Mouse (Mus musculus) brain, adult 2 months (tissue): Measurements from ENCODE around the gene Epsti1.
A peak's percentile ranks its signal among the peaks of the same experiment; 100 is the strongest.
"Not testable (repeated sequence)": the region's sequence is repeated elsewhere in the genome, so short reads cannot be mapped to it uniquely, and the experiment has no call there.

ENCODE experiments used
- DNase-seq: peaks from one replicate; pipeline ENCODE4 v3.0.0; 2011; ENCODE audit warnings: low read depth, low spot score

Epsti1 gene

DNA sequence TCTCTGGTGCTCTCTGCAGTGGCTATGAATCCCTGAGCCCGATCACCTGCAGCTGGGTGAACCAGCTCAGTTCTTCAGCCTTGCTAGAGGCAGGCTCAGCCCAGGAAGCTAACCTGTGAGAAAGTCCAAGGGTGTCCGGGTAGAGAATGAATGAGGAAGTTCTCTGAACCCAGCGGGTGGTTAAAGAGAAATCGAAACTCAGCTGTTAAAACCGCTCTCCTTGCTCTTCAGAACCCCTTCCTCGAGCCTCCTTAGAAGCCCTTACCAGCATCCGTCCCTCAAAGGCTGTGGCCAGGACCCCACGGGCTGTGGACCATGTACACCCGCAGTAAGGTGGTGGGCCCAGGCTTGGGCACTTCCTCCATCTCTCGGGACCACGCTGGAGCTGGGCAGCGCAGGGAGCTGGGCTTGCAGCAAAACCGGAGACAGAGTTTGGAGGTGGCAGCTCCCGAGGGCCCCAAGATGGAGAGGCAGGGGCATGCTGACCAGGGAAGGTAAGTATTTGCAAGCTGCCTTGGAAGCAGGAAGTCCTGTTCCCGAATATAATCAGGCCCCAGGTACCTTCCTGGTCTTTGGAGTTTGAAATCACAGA lies at the start of gene Epsti1:
Epsti1 (plus strand) TSS at position 69 of the 592 bp plus-strand sequence.
- peak; percentile 7 for DNase-seq

GRCm38 (mm10) chr14:77859894-77860293 lies 44.1 kb upstream of the Epsti1 start:
- no peak for DNase-seq

- no peak for DNase-seq
These were observed 43.0 kb upstream of the Epsti1 start for GRCm38 (mm10) chr14:77860841-77861560.

- DNase-seq, result peak; percentile 53
These were observed 40.0 kb upstream of the Epsti1 start for GRCm38 (mm10) chr14:77864051-77864450.

GRCm38 (mm10) chr14:77864510-77864909 lies 39.5 kb upstream of the Epsti1 start:
- no peak for DNase-seq

DNA sequence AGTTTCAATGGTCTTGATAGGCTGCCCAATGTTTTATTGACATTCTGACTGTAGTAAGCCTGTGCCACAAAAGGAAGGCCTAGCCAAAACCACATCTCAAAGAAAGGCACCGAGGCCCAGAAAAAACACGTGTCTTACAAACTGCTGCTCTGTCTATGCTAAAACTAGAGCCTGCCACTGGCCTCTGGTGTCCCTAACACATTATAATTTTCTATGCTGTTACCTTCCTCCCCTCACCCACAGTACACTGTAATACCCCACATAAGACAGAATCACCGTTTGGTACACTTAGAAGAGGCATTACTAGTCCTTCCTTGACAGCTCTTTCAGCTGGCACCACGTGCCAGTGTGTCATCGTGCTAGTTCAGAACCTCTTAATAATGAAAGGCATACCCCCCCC lies 36.4 kb upstream of the Epsti1 start:
- DNase-seq, result no peak

DNA sequence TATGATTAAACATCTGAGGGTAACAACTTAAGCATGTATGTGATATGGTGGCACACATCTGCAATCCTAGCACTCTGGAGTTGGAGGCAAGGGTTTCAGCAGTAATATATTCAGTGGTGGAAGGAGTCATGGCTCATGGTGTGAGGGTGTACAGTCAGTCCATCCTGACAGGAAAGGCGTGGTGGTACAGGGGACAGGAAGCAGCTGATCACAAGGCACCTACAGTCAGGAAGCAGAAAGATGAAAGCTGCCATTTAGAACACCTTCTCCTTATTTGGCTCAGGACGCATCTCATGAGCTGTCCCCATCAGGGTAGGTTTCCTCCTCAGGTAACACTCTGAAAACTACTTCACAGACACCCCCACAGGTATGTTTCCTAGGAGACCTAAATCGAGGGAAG lies 33.1 kb upstream of the Epsti1 start:
- DNase-seq, result no peak

DNA sequence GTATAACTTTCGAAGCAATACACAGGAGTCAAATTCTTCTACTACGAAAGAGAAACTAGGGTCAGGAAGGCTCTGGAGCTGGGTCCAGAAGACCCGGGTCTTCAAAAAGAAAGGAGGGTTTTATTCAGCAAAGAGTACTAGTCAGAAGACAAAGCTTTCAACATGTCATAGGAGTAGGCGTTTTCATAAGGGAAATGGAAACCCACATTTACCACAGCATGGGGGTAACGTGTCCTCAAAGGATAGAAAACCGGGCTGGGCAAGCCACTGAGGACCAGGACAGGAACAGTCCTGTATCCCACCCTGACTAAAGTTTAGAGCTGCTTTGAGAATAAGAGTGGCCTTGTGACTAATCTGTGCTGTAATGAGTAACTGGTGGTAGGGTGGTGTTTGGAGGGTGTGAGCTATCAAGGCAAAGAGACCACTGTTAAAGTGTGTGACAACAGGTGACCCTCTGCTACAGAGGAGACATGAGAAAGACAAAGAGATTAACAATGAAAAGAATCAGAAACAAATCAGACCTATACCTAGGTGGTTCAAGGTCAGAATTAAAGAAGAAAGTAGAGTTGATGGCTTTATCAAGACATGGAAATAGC lies 32.6 kb upstream of the Epsti1 start:
- DNase-seq, result no peak

DNA sequence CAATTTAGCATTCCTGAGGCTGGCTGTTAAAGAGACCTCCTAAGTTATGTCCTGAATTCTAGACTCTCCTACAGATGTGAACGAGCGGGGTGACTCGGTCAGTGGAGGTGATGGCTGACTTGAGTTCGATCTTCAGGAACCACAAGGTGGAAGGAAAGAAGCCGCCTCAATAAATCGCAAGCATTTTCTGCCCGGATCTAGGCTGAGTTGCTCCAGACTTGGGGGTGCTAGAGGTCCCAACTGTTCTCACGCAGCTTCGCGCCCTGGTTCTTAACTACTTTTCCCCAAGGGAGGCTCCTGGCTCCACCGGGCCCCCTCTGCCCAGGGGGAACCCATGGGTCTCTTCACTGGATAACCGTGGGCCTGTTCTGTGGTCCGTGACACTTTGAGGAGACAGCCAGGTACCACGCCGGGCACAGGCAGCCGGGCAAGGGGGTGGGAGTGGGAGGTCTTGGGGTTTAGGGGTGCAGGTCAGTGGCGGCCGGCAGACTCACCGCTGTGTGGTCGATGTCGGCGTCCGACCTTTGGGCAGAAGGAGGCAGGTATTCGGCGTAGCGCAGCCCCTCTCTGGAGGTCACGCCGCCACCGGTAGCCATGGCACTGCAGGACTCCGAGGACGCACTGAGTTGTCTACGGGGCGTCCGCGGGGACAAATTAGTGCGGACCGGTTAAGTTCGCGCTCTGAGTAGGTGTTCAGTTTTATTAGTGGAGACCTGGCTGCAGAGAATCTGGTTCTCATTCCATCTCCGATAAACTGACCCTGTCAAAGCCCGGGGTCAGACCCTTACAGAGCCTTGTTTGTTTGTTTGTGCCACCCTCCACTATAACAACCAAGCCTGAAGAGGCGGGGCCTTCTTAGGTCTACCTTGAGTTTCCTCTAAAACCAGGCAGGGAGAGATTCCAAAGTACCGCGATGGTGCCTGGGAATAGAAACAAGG lies 29.5 kb upstream of the Epsti1 start, which contains the start of gene Dnajc15:
Dnajc15 (minus strand) TSS at position 822 of the 938 bp plus-strand sequence.
- peak; percentile 93 for DNase-seq

GRCm38 (mm10) chr14:77876199-77876598 lies 27.8 kb upstream of the Epsti1 start:
- DNase-seq, result peak; percentile 10

GRCm38 (mm10) chr14:77877876-77878275 lies 26.2 kb upstream of the Epsti1 start:
- not testable (repeated sequence) for DNase-seq

DNA sequence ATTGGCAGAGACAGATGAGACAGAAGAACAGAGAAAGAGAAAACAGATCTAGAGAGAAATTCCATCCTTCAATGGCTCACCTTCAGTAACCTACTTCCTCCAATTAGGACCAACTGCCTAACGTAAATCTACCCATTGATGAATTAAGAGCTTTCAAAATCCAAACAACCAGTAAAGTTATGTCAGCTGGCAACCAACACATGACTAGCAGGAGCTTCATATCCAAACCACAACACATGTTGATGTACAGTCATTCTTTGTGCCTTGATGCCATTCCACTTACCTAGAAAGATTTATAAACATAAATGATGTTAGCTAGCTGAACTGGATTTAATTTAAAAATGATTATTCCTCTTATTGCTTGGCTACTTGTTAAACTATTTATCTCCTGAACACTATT lies 22.0 kb upstream of the Epsti1 start:
- no peak for DNase-seq

- peak; percentile 42 for DNase-seq
These were observed 21.4 kb upstream of the Epsti1 start for GRCm38 (mm10) chr14:77882669-77883068.

- no peak for DNase-seq
These were observed 17.7 kb upstream of the Epsti1 start for GRCm38 (mm10) chr14:77886376-77886775.

GRCm38 (mm10) chr14:77886941-77887340 lies 17.1 kb upstream of the Epsti1 start:
- DNase-seq, result no peak

DNA sequence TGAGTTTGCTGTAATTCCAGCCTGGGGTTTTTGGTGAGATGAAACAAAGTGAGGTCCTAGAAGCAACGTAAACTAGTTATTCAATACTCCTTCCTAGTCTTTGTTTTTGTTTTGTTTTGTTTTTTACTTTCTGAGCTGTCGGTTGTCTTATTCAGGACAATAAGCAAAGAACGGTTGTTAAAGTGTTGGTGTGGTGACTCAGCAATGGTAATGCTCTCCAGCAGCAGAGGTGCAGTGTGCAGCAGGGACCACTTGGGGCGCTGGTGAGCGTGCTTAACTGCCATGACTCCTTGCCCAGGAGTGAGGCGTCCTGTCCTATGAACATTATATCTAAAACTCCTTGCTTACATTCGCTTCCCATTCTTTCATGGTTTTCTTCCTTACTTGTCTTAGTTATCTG lies 14.1 kb upstream of the Epsti1 start:
- DNase-seq, result no peak

GRCm38 (mm10) chr14:77895951-77896350 lies 8.1 kb upstream of the Epsti1 start:
- DNase-seq, result no peak

GRCm38 (mm10) chr14:77902541-77902940 lies 1.5 kb upstream of the Epsti1 start:
- no peak for DNase-seq

DNA sequence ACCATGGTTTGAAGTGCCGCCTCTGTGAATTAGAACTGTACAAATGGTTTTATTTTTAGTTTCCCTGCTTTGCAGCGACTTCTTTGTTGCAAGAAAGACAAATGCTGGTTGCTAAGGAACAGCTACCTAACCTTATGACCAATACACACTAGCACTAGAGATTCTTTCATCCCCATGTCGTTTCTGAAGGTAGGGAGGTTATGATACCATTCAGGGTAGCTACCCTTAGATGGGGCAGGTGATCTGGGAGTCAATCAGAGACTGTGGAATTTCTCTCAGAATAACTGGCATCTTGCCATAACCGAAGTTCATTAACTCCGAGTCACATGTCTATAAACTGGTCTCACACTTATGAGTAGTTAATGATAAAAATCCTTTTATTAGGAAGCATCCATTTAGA lies 1.4 kb downstream of the Epsti1 start:
- DNase-seq, result peak; percentile 49

DNA sequence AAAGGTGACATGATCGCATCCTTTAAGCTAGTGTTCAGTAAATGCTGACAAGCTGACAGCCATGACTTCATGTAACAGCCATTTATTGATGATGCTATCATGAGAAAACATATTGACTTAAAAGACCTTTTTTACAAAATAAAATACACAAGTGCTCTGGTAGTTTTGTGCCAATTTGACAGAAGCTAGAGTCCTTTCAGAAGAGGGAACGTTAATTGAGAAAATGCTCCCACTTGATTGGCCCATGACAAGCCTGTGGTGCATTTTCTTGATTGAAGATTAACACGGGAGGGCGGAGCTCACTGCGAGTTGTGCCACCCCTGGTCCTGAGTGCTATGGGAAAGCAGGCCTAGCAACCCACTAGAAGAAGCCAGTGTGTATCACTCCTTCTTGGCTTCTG lies 2.5 kb downstream of the Epsti1 start:
- no peak for DNase-seq

DNA sequence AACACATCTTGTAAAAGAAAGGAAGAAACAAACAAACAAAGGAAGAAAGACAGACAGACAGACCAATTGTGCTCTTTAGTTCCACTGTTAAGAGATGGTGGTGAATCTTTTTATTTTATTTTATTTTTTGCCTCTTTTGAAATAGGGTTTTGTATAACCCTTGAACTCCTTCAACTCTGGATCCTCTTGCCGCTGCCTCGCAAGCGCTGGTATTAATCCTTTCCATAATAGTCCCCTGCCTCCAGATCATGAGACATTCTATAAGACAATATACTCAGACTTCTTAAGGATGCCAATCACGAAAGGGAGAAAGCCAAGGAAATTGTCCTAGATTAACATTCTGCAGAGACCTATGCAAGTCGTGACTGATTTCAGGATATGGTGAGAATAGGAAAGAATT lies 11.7 kb downstream of the Epsti1 start:
- DNase-seq, result no peak

DNA sequence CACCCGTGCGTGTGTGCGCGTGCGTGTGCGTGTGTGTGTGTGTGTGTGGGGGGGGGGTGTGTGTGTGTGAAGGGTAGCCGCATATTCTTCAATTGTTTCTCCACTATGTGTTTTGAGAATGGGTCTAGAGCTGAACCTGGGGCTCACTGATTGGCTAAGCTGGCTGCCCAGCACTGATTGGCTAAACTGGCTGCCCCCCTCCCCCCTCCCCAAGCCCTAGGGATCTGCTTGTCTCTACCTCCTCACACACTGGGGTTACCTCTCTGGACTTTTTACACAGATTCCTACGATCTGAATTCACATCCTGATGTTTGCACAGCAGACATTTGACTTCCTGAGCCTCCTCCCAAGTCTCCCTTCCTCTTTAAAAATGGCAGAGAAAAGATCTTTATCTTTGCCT lies 17.6 kb downstream of the Epsti1 start:
- no peak for DNase-seq
